Mouse (Mus musculus) hindbrain, embryonic 15.5 days (tissue): ENCODE measurements around the gene Ralgps2. TPM values are rescaled to one million over a fixed set of nuclear protein-coding genes. Genes with fewer than 3 reads are reported as not detected.

Source experiments
- ATAC-seq: fragments of 200-750 bp; cut with Nextera tagmentation; 2 replicates; pipeline ENCODE4 v1.8.0; 2017; ENCODE audit warnings: low read depth, moderate number of reproducible peaks, moderate TSS enrichment; ENCODE audit not compliant: low FRiP score
- H3K27ac ChIP-seq: fragments of 300-500 bp; sonication (generic); replicated peaks from 2 replicates; pipeline ENCODE4 v1.5.1; 2015; ENCODE audit warnings: mild to moderate bottlenecking, inconsistent platforms
- H3K27me3 ChIP-seq: fragments of 300-500 bp; sonication (generic); 2 replicates; pipeline ENCODE4 v1.6.1; 2015; ENCODE audit warnings: control low read depth, inconsistent platforms
- H3K36me3 ChIP-seq: fragments of 300-500 bp; sonication (generic); 2 replicates; pipeline ENCODE4 v1.6.1; 2015; ENCODE audit warnings: control low read depth, inconsistent platforms
- H3K4me1 ChIP-seq: fragments of 300-500 bp; sonication (generic); replicated peaks from 2 replicates; pipeline ENCODE4 v1.6.1; 2015; ENCODE audit warnings: control low read depth, inconsistent platforms
- H3K4me2 ChIP-seq: fragments of 300-500 bp; sonication (generic); 2 replicates; pipeline ENCODE4 v1.6.1; 2015; ENCODE audit warnings: moderate library complexity, mild to moderate bottlenecking, inconsistent platforms
- H3K4me3 ChIP-seq: fragments of 300-500 bp; sonication (generic); 2 replicates; pipeline ENCODE4 v1.5.1; 2015; ENCODE audit warnings: mild to moderate bottlenecking, inconsistent platforms
- H3K9ac ChIP-seq: fragments of 300-500 bp; sonication (generic); 2 replicates; pipeline ENCODE4 v1.6.1; 2015; ENCODE audit warnings: inconsistent platforms
- H3K9me3 ChIP-seq: fragments of 300-500 bp; sonication (generic); 2 replicates; pipeline ENCODE4 v1.6.1; 2016; ENCODE audit warnings: control low read depth, inconsistent platforms
- WGBS: fragments of 180-500 bp; shearing (Covaris S2); methylation state at CpG from one replicate; pipeline ENCODE4 v1.1.7; 2015; 5-methylcytosine and 5-hydroxymethylcytosine counted together
- polyA plus RNA-seq: library from polyadenylated mRNA; unstranded; fragments of >200 nt; fragmentation: Nextera tagmentation; extraction: Ambion mirVana; gene quantifications from 2 replicates; pipeline ENCODE4 v1.2.1, GENCODE M21; 2015

Ralgps2 gene
- polyA plus RNA-seq, 1 experiment from 2014 or later = 78.3 TPM

DNA sequence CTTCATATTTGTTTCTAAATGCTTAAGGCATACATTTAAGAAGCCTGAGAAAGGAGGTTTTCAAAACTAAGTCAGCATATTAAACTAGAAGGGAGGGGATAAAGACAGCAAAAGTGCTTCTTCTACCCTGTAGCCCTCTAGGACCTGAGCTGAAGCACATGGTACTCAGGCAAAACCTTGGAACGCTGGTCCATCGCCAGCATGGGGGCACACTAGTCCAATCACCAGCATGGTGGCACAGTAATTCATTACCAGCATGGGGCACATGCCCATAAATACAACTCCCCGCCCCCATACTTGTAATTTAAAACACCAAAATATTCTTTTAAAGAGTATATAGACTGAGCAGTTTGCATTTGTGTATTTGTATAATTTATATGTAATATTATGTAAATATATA lies 23.1 kb downstream of the Ralgps2 start:
- H3K27me3 ChIP-seq = no peaks in the 10 kb centered on the region
- no peak overlapping the region for H3K9ac ChIP-seq

DNA sequence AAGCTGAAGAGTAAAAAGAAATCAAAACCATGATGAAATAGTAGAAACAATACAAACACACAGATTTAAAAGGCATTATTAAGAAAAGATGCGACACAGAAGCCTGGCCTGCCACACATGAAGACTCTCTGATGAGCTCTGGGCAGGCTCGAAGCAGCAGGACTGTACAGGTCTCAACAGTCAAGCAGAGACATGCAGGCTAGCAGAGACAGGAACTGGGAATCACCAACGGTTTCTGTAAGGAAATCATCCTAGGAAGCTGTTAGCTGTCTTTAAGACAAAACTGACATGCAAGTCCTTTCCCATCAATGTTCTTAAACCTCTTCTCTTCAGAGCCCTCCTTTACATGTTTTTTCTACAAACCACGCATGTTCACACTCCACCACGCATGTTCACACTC lies 24.5 kb downstream of the Ralgps2 start:
- ATAC-seq = no peak
- no peak overlapping the region for H3K4me2 ChIP-seq
- WGBS = 71% methylated on average over 5 of the region's 5 CpGs
- H3K4me3 ChIP-seq = no peak overlapping the region
- no peaks in the 10 kb centered on the region; the same call in 1 of the 2 replicates for H3K4me1 ChIP-seq
- H3K27ac ChIP-seq = no peak overlapping the region
- no peak overlapping the region for H3K9ac ChIP-seq
- no peaks in the 10 kb centered on the region for H3K36me3 ChIP-seq
- H3K27me3 ChIP-seq = no peaks in the 10 kb centered on the region
- H3K9me3 ChIP-seq = no peaks in the 10 kb centered on the region

More for the DNA sequence above, 23.1 kb downstream of the Ralgps2 start:
- no peaks in the 10 kb centered on the region for H3K9me3 ChIP-seq
- H3K4me3 ChIP-seq = no peak overlapping the region
- H3K36me3 ChIP-seq = no peaks in the 10 kb centered on the region
- H3K27ac ChIP-seq = no peak overlapping the region
- WGBS = 74% methylated on average over 3 of the region's 3 CpGs
- H3K4me2 ChIP-seq = no peak overlapping the region
- no peak for ATAC-seq
- H3K4me1 ChIP-seq = peaks cover 9% of the 10 kb centered on the region

DNA sequence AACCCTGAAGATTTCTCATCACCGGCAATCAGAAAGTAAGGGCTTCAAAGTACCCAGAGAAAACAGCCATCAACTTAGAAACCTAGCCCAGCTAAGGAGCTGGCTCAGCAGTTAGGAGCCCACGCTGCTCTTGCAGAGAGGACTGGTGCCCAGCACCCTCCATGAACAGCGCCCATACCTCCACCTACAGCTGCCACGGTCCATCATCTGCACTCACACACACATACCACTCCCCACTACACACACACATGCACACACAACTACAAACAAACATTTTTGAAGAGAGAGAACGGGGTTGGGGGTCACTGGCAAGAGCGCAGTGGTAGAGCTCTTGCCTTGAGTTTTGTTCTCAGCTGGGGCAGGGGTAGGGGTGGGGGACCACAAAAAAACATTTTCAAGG lies 26.2 kb downstream of the Ralgps2 start:
- no peak for ATAC-seq
- H3K9ac ChIP-seq = no peak overlapping the region
- H3K9me3 ChIP-seq = no peaks in the 10 kb centered on the region
- H3K4me3 ChIP-seq = no peak overlapping the region
- H3K27ac ChIP-seq = no peak overlapping the region
- no peaks in the 10 kb centered on the region for H3K36me3 ChIP-seq
- no peak overlapping the region for H3K4me2 ChIP-seq
- 94% methylated on average over 6 of the region's 6 CpGs for WGBS
- H3K4me1 ChIP-seq = no peaks in the 10 kb centered on the region; the same call in 1 of the 2 replicates
- H3K27me3 ChIP-seq = no peaks in the 10 kb centered on the region

DNA sequence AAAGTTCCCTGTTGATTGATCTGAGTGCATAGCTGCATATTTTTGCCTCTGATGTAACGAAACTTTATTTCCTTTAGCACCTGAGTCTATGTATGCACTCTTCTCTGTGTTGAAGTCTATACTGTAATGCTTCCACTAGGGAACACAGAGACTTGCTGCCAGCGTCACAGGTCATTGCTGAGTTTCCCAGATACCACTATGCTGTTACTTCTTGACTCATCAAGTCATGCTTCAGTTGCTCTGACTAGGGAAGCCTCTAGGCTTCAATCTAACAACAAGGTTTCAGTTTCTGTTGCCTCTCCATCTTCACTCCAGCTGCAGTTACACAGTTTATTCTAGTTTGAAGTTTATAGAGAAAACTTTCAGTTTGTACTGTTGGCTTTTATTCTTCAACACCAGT lies 28.5 kb downstream of the Ralgps2 start:
- no peak overlapping the region for H3K4me2 ChIP-seq
- no peak overlapping the region for H3K9ac ChIP-seq
- no peaks in the 10 kb centered on the region for H3K9me3 ChIP-seq
- WGBS = 65% methylated on average over 2 of the region's 2 CpGs
- no peak overlapping the region for H3K27ac ChIP-seq
- H3K27me3 ChIP-seq = no peaks in the 10 kb centered on the region
- H3K4me3 ChIP-seq = no peak overlapping the region
- no peak for ATAC-seq
- no peaks in the 10 kb centered on the region; the same call in 1 of the 2 replicates for H3K4me1 ChIP-seq
- H3K36me3 ChIP-seq = peaks cover 6% of the 10 kb centered on the region; the same call in 1 of the 2 replicates

DNA sequence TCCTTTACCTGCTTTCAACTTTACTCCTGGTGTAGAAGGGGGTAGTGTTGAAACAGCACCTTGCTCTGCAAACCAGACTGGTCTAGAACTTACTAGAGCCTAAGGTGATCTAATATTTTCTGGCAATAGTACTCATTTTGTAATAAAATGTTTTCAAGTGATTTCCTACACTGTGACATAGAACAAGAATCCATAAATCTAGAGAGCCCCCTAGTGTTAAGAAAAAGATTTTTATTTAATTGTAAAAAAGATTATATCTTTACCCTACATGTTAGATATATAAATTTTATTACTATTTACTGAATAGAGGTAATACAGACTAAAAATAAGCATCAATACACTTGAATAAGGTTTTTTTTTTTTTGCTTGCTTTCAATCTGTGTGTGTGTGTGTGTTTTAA lies 29.6 kb downstream of the Ralgps2 start:
- Histone ChIP-seq H3K27me3 (no peaks in the 10 kb centered on the region), H3K9me3 (no peaks in the 10 kb centered on the region), H3K9ac (no peak overlapping the region), H3K27ac (no peak overlapping the region), H3K36me3 (peaks cover 6% of the 10 kb centered on the region; the same call in 1 of the 2 replicates), H3K4me2 (no peak overlapping the region), H3K4me1 (no peaks in the 10 kb centered on the region; the same call in 1 of the 2 replicates), H3K4me3 (no peak overlapping the region)
- no peak for ATAC-seq

DNA sequence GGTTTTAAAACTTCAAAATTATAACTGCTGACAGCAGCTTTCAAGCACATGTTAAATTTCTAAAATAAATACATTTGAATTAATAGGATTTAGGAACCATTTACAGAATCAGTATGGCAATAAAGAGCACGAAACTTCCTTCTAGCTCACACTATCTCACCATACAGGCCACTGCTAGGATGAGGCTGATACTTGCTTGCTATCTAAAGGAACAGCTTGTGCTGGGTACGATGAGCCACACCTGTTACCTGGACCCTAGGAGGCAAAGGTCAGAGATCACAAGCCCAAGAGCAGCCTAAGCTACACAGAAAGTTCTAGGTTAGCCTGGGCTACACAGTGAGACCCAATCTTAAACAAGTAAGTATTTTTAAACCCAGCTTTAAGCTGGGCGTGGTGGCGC lies 30.2 kb downstream of the Ralgps2 start:
- Histone ChIP-seq H3K4me3 (no peak overlapping the region), H3K27ac (no peak overlapping the region), H3K4me2 (no peak overlapping the region), H3K9me3 (no peaks in the 10 kb centered on the region), H3K9ac (no peak overlapping the region), H3K27me3 (no peaks in the 10 kb centered on the region), H3K36me3 (peaks cover 6% of the 10 kb centered on the region; the same call in 1 of the 2 replicates), H3K4me1 (no peaks in the 10 kb centered on the region)
- no peak for ATAC-seq
- 95% methylated on average over 4 of the region's 4 CpGs for WGBS

DNA sequence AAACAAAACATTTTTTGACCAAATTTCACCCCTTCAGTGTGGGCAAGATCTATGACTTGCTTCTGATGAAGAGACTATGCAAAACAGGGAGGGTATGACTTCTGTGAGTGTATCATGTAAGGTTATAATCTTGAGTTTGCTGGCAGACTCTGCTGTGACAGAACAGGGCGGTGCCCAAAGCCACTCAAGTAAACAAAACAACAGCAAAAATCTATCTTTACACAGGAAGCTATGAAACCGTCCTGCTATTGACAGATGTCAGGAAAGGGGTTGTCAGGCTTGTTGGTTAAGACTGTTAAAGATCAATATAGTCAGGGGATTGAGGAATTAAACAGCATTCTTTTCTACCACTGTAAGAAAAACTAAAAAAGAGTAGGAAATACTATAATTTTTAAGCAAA lies 33.8 kb downstream of the Ralgps2 start:
- Histone ChIP-seq H3K27ac (no peak overlapping the region), H3K9me3 (no peaks in the 10 kb centered on the region), H3K9ac (no peak overlapping the region), H3K4me1 (no peaks in the 10 kb centered on the region), H3K27me3 (no peaks in the 10 kb centered on the region), H3K36me3 (peaks cover 6% of the 10 kb centered on the region; the same call in 1 of the 2 replicates), H3K4me2 (no peak overlapping the region), H3K4me3 (no peak overlapping the region)
- WGBS = 77% methylated on average over 2 of the region's 2 CpGs
- no peak for ATAC-seq

DNA sequence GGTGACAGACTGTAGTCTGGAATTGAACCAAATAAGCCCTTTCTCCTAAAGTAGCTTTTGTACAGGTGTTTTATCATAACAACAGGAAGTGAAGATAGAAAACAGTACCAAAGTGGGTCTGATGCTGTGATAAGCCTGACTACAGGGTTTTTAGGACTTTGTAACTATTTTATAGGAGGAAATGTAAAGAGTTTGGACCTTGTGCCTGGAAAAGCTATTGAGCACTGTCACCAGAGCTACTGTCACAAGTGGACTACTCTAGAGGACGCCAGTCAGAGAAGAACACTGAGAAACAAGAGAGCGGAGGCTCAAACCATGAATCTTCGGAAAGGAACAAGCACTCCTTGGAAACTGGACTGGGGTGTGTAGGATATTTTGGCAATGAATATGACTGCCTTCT lies 35.5 kb downstream of the Ralgps2 start:
- ATAC-seq = no peak
- Histone ChIP-seq H3K4me2 (no peak overlapping the region), H3K27me3 (no peaks in the 10 kb centered on the region), H3K27ac (no peak overlapping the region), H3K9me3 (no peaks in the 10 kb centered on the region), H3K36me3 (peaks cover 19% of the 10 kb centered on the region), H3K4me1 (no peaks in the 10 kb centered on the region), H3K9ac (no peak overlapping the region), H3K4me3 (no peak overlapping the region)
- 94% methylated on average over 3 of the region's 3 CpGs for WGBS

DNA sequence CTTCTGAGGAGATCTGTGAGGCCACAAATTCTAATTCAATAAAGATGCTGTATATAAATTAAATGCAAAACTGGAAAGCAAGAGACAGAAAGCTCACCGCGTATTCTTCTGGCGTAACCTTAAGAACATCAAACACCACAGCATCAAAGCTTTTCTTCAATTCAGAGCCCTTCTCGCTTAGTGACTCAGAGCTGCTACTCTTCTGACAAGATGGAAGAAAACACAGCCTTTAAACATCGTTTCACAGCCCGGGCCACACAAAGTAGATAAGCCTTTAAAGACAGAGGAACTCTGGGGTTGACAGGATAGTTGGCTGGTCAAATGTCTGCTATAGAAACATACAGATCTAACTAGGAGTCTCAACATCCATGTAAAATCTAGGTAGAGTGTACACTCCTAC lies 37.7 kb downstream of the Ralgps2 start:
- Histone ChIP-seq H3K27ac (no peak overlapping the region), H3K9me3 (no peaks in the 10 kb centered on the region), H3K27me3 (no peaks in the 10 kb centered on the region), H3K4me2 (no peak overlapping the region), H3K36me3 (peaks cover 16% of the 10 kb centered on the region), H3K4me3 (no peak overlapping the region), H3K4me1 (no peaks in the 10 kb centered on the region), H3K9ac (no peak overlapping the region)
- WGBS = 87% methylated on average over 6 of the region's 6 CpGs
- ATAC-seq = no peak

DNA sequence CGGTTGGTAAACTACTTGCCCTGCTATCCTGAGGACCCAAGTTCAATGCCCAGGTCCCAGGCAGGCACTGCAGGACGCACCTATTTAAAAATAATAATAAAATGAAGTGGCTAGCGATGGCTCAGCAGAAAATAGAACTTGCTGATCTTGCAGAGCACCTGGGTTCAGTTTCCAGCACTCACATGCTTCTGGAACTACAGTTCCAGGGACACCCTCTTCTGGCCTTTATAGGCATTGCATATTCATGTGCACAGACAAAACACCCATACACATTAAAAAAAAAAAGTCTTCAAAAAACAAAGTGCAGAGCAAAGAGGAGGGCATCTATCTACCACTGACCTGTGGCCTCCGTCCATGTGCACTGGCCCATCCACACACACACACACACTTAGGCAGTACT lies 47.9 kb downstream of the Ralgps2 start:
- 96% methylated on average over 4 of the region's 4 CpGs for WGBS
- no peak overlapping the region for H3K4me3 ChIP-seq

DNA sequence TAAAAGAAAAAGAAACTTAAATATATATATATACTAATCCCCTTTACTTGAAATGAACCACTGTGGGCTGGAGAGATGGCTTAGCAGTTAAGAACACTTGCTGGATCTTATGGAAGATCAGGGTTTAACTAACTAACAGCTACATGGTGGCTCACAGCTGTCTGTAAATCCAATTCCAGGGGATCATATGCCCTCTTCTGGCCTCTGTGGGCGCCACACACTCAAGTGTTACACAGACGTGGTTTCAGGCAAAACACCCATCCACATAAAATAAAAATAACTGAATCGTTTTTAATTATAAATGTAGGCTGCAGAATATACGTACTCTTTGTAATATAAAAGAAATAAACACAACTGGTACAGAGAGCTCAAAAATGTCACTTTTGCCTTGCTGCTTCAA lies 50.6 kb downstream of the Ralgps2 start:
- Histone ChIP-seq H3K4me1 (no peaks in the 10 kb centered on the region), H3K4me3 (no peak overlapping the region), H3K9me3 (no peaks in the 10 kb centered on the region), H3K9ac (no peak overlapping the region), H3K27me3 (no peaks in the 10 kb centered on the region), H3K36me3 (peaks cover 17% of the 10 kb centered on the region), H3K4me2 (no peak overlapping the region), H3K27ac (no peak overlapping the region)
- 92% methylated on average over 4 of the region's 4 CpGs for WGBS
- ATAC-seq = no peak

More for the DNA sequence above, 47.9 kb downstream of the Ralgps2 start:
- Histone ChIP-seq H3K27ac (no peak overlapping the region), H3K9ac (no peak overlapping the region), H3K4me1 (no peaks in the 10 kb centered on the region), H3K27me3 (no peaks in the 10 kb centered on the region), H3K36me3 (peaks cover 13% of the 10 kb centered on the region), H3K4me2 (no peak overlapping the region), H3K9me3 (no peaks in the 10 kb centered on the region)
- no peak for ATAC-seq

DNA sequence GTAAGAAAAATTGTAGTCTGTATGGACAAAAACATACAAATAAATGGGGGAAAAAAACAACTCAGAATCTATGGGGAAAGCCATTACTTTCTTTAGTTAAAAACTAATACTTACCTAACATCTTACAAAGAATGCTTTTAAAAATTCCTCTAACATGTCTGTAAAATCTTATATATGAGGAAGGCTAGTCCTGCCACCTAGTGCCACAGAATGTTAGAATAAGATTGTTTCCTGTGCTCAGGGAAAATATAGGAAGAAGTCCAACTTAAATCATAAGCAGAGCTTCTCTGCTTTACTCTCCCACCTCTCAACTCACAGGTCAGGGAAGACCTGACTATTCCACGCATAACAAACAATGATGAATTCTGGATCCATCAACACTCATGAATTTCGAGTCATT lies 53.5 kb downstream of the Ralgps2 start:
- no peaks in the 10 kb centered on the region for H3K9me3 ChIP-seq
- H3K4me2 ChIP-seq = no peak overlapping the region
- H3K27ac ChIP-seq = no peak overlapping the region
- H3K4me3 ChIP-seq = no peak overlapping the region
- no peaks in the 10 kb centered on the region for H3K27me3 ChIP-seq
- WGBS = 95% methylated on average over 2 of the region's 2 CpGs
- no peaks in the 10 kb centered on the region for H3K4me1 ChIP-seq
- no peak overlapping the region for H3K9ac ChIP-seq
- ATAC-seq = no peak
- peaks cover 30% of the 10 kb centered on the region for H3K36me3 ChIP-seq

DNA sequence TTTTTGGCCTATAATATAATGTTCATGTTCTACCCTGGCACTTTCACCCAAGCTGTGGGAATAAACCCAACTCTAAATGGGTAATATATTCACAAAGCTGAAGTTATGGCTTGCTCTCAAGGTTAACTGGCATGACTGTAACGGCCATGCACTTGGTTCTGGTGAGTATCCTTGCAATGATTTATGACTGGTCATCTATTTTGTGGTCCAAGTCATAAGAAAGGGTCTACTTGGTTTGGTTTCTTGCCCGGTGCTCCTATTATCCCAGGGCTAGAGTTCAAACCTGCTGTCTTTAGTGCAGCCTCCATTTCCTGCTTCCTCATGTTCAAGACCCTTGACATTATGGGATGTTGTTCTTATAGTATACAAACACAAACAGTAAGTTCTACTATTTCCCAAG lies 54.6 kb downstream of the Ralgps2 start:
- no peak overlapping the region for H3K4me2 ChIP-seq
- H3K9me3 ChIP-seq = no peaks in the 10 kb centered on the region
- no peak overlapping the region for H3K9ac ChIP-seq
- no peak for ATAC-seq
- no peaks in the 10 kb centered on the region for H3K4me1 ChIP-seq
- no peaks in the 10 kb centered on the region for H3K27me3 ChIP-seq
- 83% methylated on average over 2 of the region's 2 CpGs for WGBS
- no peak overlapping the region for H3K27ac ChIP-seq
- peaks cover 30% of the 10 kb centered on the region for H3K36me3 ChIP-seq
- no peak overlapping the region for H3K4me3 ChIP-seq
